Mouse (Mus musculus): ENCODE results near the gene Ms4a12. TPM values are rescaled to one million over a fixed set of nuclear protein-coding genes. Genes with fewer than 3 reads are reported as not detected.
"Not testable (repeated sequence)": the region's sequence is repeated elsewhere in the genome, so short reads cannot be mapped to it uniquely, and the experiment has no call there.

Gene Ms4a12
- not detected in 2 replicates for total RNA-seq (2015)
- not detected in 2 replicates for total RNA-seq (2017)

DNA sequence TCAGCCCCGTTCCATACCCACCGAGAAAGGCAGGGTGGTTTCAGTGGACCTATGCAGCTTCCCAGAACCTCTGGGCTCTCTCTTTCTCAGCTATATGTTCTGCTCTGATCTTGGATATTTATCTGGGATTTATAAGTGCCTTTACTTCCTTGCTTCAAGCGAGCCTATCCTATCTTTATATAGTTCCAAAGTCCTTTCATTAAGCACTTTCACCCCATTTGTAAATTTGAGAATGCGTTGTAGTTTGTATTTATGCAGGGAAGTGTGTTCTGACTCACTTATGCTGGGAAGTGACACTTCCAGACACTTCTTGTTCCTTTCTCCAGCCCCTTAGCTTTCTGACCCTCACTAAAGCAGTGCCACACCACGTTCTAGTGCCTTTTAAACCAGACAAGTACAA lies at the start of gene Ms4a12:
Ms4a12 (minus strand) TSS at position 101 of the 400 bp plus-strand sequence.
- ATAC-seq (ENCODE audit: poor library complexity, severe bottlenecking), result no peak

DNA sequence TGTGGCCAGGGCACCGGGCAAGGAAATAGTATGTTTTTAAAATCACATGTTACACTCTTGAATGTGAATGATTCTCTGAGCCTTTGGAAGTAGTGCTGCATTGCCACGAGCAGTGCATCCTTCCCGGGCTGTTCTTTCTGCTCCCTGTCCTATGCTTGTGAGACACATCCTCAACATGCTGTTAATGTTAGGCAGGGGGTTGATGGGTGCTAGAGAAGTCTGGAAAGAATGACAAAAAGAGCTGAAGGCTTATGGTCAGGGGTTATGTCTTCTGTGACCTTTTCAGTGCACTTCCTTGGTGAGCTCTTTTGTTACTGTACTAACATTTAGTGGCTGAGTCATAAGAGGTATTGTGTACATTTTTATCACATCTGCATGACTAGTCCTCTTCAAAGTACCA lies 48.0 kb upstream of the Ms4a12 start:
- ATAC-seq (ENCODE audit: poor library complexity, severe bottlenecking), result no peak

DNA sequence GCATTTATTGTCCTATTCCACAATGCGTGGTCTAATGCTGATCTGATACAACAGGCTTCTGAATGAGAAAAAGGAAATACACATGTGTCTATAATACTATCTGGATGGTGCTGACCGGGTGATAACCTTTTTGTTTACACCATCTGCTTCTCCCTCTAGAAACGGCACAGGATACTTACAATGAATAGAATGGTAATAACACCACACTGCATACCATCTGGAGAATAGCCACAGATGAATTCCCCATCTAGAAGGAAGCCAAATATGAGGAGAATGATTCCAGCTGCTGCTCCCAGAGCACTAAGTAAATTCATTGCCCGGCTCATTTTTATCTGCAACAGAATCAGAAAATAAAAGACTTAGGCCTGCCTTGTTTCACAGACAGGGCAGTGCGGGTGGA lies 44.2 kb upstream of the Ms4a12 start:
- no peak for ATAC-seq (ENCODE audit: poor library complexity, severe bottlenecking)

GRCm38 (mm10) chr19:11266956-11267355 lies 34.7 kb upstream of the Ms4a12 start:
- ATAC-seq (ENCODE audit: poor library complexity, severe bottlenecking), result no peak

GRCm38 (mm10) chr19:11266052-11266845 lies 34.0 kb upstream of the Ms4a12 start, which contains the start of gene Ms4a1:
Gene Ms4a1, minus strand, starts transcription at chr19:11266241.
- no peak for ATAC-seq (ENCODE audit: poor library complexity, severe bottlenecking)

DNA sequence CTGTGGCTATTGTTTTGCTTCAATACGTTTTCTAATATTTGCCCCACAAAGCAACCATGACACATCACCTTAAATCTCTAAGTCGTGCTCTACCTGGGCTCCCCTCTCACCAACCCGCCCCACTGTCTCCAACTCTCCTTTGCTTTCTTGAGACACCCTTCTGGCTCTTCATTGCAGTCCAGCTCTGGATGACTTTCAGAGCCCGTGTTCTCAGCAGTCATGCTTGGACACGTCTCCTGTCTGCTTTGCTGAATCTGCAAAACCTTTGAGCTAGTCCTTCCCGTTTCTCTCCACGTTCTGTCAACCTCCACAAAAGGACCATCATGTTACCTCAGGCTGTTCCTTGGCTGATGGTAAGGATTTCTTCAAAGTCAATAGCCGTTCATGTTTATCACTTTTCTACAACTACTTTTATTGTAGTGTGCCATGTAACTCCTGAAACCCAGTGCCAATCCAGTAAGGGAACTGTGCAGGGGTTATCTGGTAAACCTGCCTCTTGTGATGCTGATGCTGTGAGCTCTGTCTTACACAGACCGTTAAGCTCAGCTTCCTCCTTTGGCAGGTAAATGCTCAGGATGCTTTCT lies 32.4 kb upstream of the Ms4a12 start:
- no peak for ATAC-seq (ENCODE audit: poor library complexity, severe bottlenecking)

DNA sequence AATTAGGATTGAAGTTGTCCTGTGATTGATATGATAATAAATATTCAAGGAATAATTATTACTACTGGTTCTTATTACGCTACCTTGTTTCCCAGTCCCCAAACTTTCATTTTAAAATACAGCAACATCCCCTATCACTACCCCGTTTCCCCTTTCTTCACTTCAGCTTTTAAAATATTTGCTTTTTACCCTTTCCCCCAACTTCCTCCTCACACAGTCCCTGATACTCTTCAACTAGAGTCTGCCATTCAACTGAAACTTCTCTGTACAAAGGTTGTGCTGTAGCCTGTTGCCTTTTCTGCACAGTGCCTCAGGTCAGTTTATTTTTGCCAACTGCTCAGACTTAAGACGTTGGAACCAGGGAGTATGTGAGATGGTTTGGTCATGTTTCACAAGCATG lies 31.3 kb upstream of the Ms4a12 start:
- peak; percentile 45; the same call in 1 of the 2 replicates for ATAC-seq (ENCODE audit: poor library complexity, severe bottlenecking)

GRCm38 (mm10) chr19:11262932-11263331 lies 30.7 kb upstream of the Ms4a12 start:
- not testable (repeated sequence) for ATAC-seq (ENCODE audit: poor library complexity, severe bottlenecking)

DNA sequence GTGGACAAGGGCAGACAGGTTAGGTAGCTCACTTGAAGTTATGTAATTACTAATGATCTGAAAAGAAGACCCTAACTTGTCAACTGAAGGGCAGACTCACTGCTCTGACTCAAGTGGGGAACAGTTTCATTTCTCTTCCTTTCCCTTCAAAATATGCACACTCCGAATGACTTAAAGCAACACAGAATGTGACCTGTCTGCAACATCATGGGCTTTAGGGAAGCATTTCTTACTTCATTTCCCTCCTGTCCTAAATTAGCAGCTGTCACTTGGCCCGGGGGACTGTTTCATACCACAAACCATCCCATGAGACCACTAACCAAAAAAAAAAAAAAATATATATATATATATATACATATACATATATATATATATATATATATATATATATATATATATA lies 29.3 kb upstream of the Ms4a12 start:
- no peak for ATAC-seq (ENCODE audit: poor library complexity, severe bottlenecking)

- ATAC-seq (ENCODE audit: poor library complexity, severe bottlenecking), result peak; percentile 79
Observed at GRCm38 (mm10) chr19:11244230-11244629, 12.0 kb upstream of the Ms4a12 start.

DNA sequence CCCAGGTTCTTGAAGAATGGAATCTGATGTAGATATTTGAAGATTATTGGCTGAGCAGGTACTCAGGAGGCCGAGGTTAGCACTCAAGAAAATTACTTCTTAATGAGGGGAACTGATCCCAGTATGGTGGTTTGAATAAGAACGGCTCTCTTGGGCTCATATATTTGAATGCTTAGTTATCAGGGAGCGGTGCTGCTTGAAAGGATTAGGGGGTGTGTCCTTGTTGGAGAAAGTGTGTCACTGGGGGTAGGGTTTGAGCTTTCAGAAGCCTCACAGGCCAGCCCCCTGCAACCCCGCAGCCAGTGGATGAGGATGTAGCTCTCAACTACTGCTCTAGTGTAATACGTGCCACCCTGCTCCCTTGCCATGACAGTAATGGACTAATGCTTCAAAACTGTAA lies 10.3 kb upstream of the Ms4a12 start:
- ATAC-seq (ENCODE audit: poor library complexity, severe bottlenecking), result no peak

GRCm38 (mm10) chr19:11235820-11236219 lies 3.6 kb upstream of the Ms4a12 start:
- ATAC-seq (ENCODE audit: poor library complexity, severe bottlenecking), result no peak

GRCm38 (mm10) chr19:11234921-11235735 lies 2.9 kb upstream of the Ms4a12 start:
- ATAC-seq (ENCODE audit: poor library complexity, severe bottlenecking), result no peak

GRCm38 (mm10) chr19:11234244-11234643 lies 2.0 kb upstream of the Ms4a12 start:
- no peak for ATAC-seq (ENCODE audit: poor library complexity, severe bottlenecking)

DNA sequence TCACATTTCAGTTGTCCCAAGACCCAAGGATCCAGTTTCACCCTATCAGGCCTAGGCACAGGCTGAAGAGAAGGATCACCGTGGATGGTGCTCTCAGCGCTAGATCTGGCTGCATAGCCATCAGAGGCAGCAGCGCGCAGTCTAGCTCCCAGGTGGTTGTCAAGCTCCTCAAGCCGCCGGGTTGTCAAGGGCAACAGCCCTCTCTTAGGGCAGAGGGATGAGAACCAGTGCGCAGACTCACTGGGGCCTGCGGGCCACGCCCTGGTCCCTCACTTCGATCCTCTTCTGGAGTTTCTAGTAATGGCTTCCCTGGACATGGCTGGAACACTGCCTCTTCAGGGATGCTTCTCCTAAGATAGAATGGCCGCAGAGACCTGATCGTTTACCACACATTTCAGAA lies 35.7 kb downstream of the Ms4a12 start, which contains the start of gene Ms4a13:
Ms4a13 (minus strand) TSS at position 192 of the 400 bp plus-strand sequence.
- no peak for ATAC-seq (ENCODE audit: poor library complexity, severe bottlenecking)

GRCm38 (mm10) chr19:11192552-11192951 lies 39.7 kb downstream of the Ms4a12 start:
- ATAC-seq (ENCODE audit: poor library complexity, severe bottlenecking), result no peak

DNA sequence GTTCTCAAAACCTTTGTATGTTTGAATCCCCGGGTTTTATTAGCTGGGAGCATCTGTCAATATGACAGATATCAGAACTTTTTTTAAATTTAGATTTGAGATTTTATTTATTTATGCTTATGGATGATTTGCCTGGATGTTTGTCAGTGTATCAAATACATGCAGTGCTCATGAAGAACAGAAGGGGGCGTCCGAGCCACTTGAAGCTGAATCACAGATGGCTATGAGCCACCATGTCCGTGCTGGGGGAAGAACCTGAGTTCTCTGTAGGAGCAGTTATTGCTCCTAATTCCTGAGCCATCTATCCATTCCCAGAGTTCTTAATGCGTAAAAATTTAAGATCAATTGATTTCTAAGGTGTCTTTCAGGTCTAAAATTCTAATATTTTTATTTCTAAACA lies 48.1 kb downstream of the Ms4a12 start:
- ATAC-seq (ENCODE audit: poor library complexity, severe bottlenecking), result no peak

DNA sequence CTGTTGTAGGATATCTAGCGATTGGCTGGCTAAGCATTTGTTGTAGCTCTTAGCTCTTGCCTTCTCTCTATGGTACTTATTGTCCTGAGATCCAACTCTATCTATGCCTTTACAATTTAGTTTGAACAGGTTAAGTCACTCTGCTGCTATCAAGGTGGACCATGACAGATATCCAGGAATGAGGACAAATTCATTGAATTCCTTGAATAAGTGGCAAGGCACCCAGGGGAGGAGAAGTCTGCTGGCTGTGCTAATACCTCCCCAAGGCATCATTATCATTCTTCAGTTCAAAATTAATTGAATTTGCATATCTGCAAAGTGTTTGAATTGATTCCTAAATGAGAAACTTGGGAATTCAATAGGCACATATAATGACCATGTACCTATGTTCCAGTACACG lies 54.8 kb downstream of the Ms4a12 start:
- ATAC-seq (ENCODE audit: poor library complexity, severe bottlenecking), result no peak

GRCm38 (mm10) chr19:11165172-11165571 lies 67.1 kb downstream of the Ms4a12 start, which contains the start of gene 1700025F22Rik:
Gene 1700025F22Rik, minus strand, starts transcription at chr19:11165320.
- ATAC-seq (ENCODE audit: poor library complexity, severe bottlenecking), result peak; percentile 94

Data from megakaryocyte, adult 5-6 weeks (primary cell).